Mouse (Mus musculus) megakaryocyte progenitor cell, adult 5-6 weeks (primary cell): ENCODE measurements at regions not wholly inside any gene's neighbourhood (a gene's known extent, or its start where the extent isn't known, plus 50 kb on each side); places are given as distances from the start of the nearest gene placed in this dataset.

Experiments used
- ATAC-seq: replicated peaks from 2 replicates; pipeline ENCODE4 v1.8.0; 2016; ENCODE audit warnings: mild to moderate bottlenecking, moderate TSS enrichment, inconsistent platforms; ENCODE audit not compliant: poor library complexity

DNA sequence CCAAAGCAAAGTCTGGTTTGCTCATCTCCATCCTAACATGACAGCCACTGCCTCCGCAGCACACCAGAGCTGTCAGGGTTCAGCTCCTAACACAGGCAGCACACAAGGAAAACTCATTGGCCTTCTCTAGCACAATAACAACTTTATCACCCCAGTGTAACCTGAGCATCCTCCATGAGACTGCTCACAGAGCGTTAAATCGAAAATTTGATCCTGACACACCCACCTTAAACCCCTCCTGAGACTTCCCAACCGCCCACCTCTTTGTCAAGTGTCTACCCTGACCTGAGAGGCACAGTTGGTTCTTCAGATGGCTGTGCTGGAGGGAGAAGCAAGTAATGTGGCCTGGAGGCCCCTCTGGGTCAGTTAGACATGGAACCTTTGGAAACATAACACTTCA, 67.7 kb upstream of the Slc22a22 start:
- ATAC-seq, result no peak

DNA sequence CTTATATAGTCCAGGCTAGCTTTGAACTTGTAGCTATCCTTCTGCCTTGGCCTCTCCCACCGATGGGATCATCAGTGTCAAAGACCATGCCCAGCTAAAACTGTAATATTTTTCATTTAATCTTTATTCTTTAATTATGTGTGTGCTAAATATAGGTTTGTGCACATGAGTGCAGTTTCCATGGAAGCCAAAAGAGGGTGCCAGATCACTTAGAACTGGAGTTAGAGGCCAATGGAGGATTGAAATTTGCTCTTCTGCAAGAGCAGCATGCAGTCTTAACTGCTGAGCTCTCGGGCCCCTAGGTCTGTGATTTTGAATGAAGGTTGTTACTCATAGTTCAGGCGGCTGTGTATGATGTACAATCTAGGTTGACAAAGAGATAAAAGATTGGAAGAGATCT, 66.6 kb upstream of the Slc22a22 start:
- ATAC-seq, result no peak

DNA sequence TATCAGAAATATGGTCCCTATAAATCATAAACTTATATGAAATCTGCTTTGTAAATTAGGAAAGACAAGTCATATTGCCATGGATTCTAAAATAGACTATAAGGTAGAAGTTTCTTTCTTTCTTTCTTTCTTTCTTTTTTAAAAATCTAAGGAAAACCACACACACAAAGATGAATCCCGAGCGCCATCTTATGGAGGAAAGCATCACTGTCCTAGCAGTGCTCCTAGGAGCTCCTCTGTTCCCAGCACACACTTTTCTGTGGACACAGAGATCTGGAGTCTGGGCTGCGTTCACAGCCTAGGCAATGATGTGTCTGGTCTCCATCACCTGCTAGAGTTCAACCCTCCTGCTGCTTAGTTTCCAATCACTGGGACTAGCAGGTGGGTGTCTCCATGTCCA, 65.2 kb upstream of the Slc22a22 start:
- ATAC-seq, result no peak

DNA sequence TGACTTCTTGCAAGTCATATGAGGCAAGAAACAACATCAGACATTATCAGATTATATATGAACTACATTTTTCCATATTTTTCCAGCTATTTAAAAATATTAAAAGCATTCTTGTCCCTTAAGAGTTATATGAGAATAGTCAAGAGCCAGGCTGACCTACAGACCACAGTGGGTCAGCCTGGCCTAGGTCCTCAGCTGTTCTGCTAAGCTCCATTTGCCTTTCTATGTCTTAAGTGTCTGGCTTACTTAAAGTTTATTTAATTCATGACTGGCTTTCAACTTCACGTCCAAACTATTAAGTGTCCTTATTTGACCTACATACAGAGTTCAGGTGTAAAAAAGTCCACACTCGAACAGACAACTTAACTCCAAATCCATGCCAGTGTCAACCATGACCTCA, 58.1 kb upstream of the Slc22a22 start:
- no peak for ATAC-seq
